Mouse (Mus musculus) heart, embryonic 14.5 days (tissue): Measurements from ENCODE around the gene Grid2. TPM values are rescaled to one million over a fixed set of nuclear protein-coding genes. Genes with fewer than 3 reads are reported as not detected.

ENCODE experiments used
- ATAC-seq: fragments of 200-750 bp; cut with Nextera tagmentation; 2 replicates; pipeline ENCODE4 v1.8.0; 2017; ENCODE audit warnings: low read depth, moderate TSS enrichment; ENCODE audit not compliant: insufficient number of reproducible peaks, insufficient read depth, low FRiP score
- H3K27ac ChIP-seq, 2 experiments: fragments of 200-500 bp in 1 of 2; fragments of 300-500 bp in 1 of 2; sonication (generic) in 1 of 2; replicated peaks in 1 of 2; 2 replicates each; pipeline ENCODE4 v1.5.1; 2012 to 2014; ENCODE audit warnings: low read depth in 2 of 2, low read length in 2 of 2, control low read depth in 1 of 2, mild to moderate bottlenecking in 1 of 2, mixed read lengths in 1 of 2; ENCODE audit not compliant: control insufficient read depth in 1 of 2, insufficient read depth in 1 of 2
- H3K27me3 ChIP-seq: fragments of 300-500 bp; sonication (generic); 2 replicates; pipeline ENCODE4 v1.6.1; 2014; ENCODE audit warnings: mild to moderate bottlenecking, low read length, control low read depth; ENCODE audit not compliant: control insufficient read depth, insufficient read depth
- H3K36me3 ChIP-seq: fragments of 300-500 bp; sonication (generic); 2 replicates; pipeline ENCODE4 v1.6.1; 2014; ENCODE audit warnings: mild to moderate bottlenecking, control low read depth, low read length, mixed read lengths; ENCODE audit not compliant: control insufficient read depth, insufficient read depth
- H3K4me1 ChIP-seq, 2 experiments: fragments of 200-500 bp in 1 of 2; fragments of 300-500 bp in 1 of 2; sonication (generic) in 1 of 2; 2 replicates each; pipeline ENCODE4 v1.6.1; 2012 to 2014; ENCODE audit warnings: low read length in 2 of 2, control low read depth in 1 of 2, mixed read lengths in 1 of 2; ENCODE audit not compliant: control insufficient read depth in 2 of 2, insufficient read depth in 2 of 2
- H3K4me2 ChIP-seq: fragments of 300-500 bp; sonication (generic); 2 replicates; pipeline ENCODE4 v1.6.1; 2014; ENCODE audit warnings: mild to moderate bottlenecking, low read length
- H3K4me3 ChIP-seq, 2 experiments: fragments of 200-500 bp in 1 of 2; fragments of 300-500 bp in 1 of 2; sonication (generic) in 1 of 2; 2 replicates each; pipeline ENCODE4 v1.5.1; 2012 to 2014; ENCODE audit warnings: low read length in 2 of 2, mild to moderate bottlenecking in 2 of 2, control low read depth in 1 of 2, low read depth in 1 of 2, moderate library complexity in 1 of 2; ENCODE audit not compliant: control insufficient read depth in 1 of 2, insufficient read depth in 1 of 2
- H3K9ac ChIP-seq: fragments of 300-500 bp; sonication (generic); 2 replicates; pipeline ENCODE4 v1.6.1; 2014; ENCODE audit warnings: mild to moderate bottlenecking, low read length
- H3K9me3 ChIP-seq: fragments of 300-500 bp; sonication (generic); 2 replicates; pipeline ENCODE4 v1.6.1; 2016; ENCODE audit warnings: low read length, control low read depth; ENCODE audit not compliant: control insufficient read depth
- WGBS: fragments of 180-500 bp; shearing (Covaris S2); extraction: QIAGEN DNeasy Blood & Tissue Kit; methylation state at CpG from one replicate; pipeline ENCODE4 v1.1.7; 2014; 5-methylcytosine and 5-hydroxymethylcytosine counted together
- polyA plus RNA-seq: library from polyadenylated mRNA; unstranded; fragments of >200 nt; fragmentation: Nextera tagmentation; extraction: Ambion mirVana; gene quantifications from 2 replicates; pipeline ENCODE4 v1.2.1, GENCODE M21; 2014

Gene Grid2
- polyA plus RNA-seq, 1 experiment from 2014 or later, result 1.3 TPM

GRCm38 (mm10) chr6:64727751-64728403, 1472.2 kb downstream of the Grid2 start:
- H3K9ac ChIP-seq, result peak overlapping the region; percentile 63
- peak overlapping the region; percentile 96 for H3K4me2 ChIP-seq
- H3K36me3 ChIP-seq, result no peaks in the 10 kb centered on the region
- no peak overlapping the region for H3K27ac ChIP-seq
- WGBS, result under 1% methylated on average over 29 of the region's 29 CpGs
- peaks cover 6 to 16% of the 10 kb centered on the region in 2 experiments; a peak in 3 of 4 replicates for H3K4me1 ChIP-seq
- H3K9me3 ChIP-seq, result no peaks in the 10 kb centered on the region
- H3K27me3 ChIP-seq, result peaks cover 58% of the 10 kb centered on the region
- no peak for ATAC-seq
- H3K4me3 ChIP-seq, result peak overlapping the region; percentile 48 to 51

- H3K9me3 ChIP-seq, result no peaks in the 10 kb centered on the region
- peaks cover 63% of the 10 kb centered on the region for H3K27me3 ChIP-seq
- peak within 1 kb of the TSS; percentile 96 for H3K4me2 ChIP-seq
- peak within 1 kb of the TSS; percentile 48 to 51 for H3K4me3 ChIP-seq
- under 1% methylated on average over 33 of the region's 34 CpGs for WGBS
- no peaks in the 10 kb centered on the region for H3K36me3 ChIP-seq
- peaks cover 6 to 16% of the 10 kb centered on the region in 2 experiments; a peak in 3 of 4 replicates for H3K4me1 ChIP-seq
- H3K9ac ChIP-seq, result peak within 1 kb of the TSS; percentile 63
- H3K27ac ChIP-seq, result no peak within 1 kb of the TSS
- ATAC-seq, result peak; percentile 79
These were observed 1473.0 kb downstream of the Grid2 start, which contains the start of gene Atoh1 for GRCm38 (mm10) chr6:64728499-64729198. Gene Atoh1, plus strand, starts transcription at chr6:64729125.

GRCm38 (mm10) chr6:64729231-64730011, 1473.7 kb downstream of the Grid2 start:
- Histone ChIP-seq H3K27ac (no peak overlapping the region), H3K4me2 (peak overlapping the region; percentile 96), H3K4me1 (peaks cover 6 to 21% of the 10 kb centered on the region in 2 experiments; a peak in 3 of 4 replicates), H3K27me3 (peaks cover 71% of the 10 kb centered on the region), H3K4me3 (peak overlapping the region; percentile 39 to 48), H3K36me3 (no peaks in the 10 kb centered on the region), H3K9ac (peak overlapping the region; percentile 59; the same call in 1 of the 2 replicates), H3K9me3 (no peaks in the 10 kb centered on the region)
- WGBS, result under 1% methylated on average over 53 of the region's 53 CpGs
- ATAC-seq, result 0 out of 2 replicates have a peak, but pooled peaks have one; percentile 3

- Histone ChIP-seq H3K4me2 (peak overlapping the region; percentile 96), H3K36me3 (no peaks in the 10 kb centered on the region)
- WGBS, result under 1% methylated on average over 19 of the region's 19 CpGs
These were observed 1474.4 kb downstream of the Grid2 start for GRCm38 (mm10) chr6:64730030-64730429.

GRCm38 (mm10) chr6:64730506-64731020, 1474.9 kb downstream of the Grid2 start:
- Histone ChIP-seq H3K27ac (no peak overlapping the region), H3K4me1 (peaks cover 8 to 21% of the 10 kb centered on the region in 2 experiments; a peak in 3 of 4 replicates), H3K27me3 (peaks cover 82% of the 10 kb centered on the region), H3K4me2 (peak overlapping the region; percentile 96), H3K4me3 (peak overlapping the region in 1 of 2 experiments; percentile 48; a peak in 1 of 4 replicates), H3K36me3 (no peaks in the 10 kb centered on the region), H3K9me3 (no peaks in the 10 kb centered on the region), H3K9ac (no peak overlapping the region)
- 8% methylated on average over 14 of the region's 14 CpGs for WGBS
- no peak for ATAC-seq

More at GRCm38 (mm10) chr6:64730030-64730429, 1474.4 kb downstream of the Grid2 start:
- Histone ChIP-seq H3K4me1 (peaks cover 8 to 21% of the 10 kb centered on the region in 2 experiments; a peak in 3 of 4 replicates), H3K27ac (no peak overlapping the region), H3K9ac (no peak overlapping the region), H3K4me3 (peak overlapping the region; percentile 39 to 48), H3K27me3 (peaks cover 77% of the 10 kb centered on the region), H3K9me3 (no peaks in the 10 kb centered on the region)
- ATAC-seq, result no peak

GRCm38 (mm10) chr6:64731126-64731525, 1475.5 kb downstream of the Grid2 start:
- WGBS, result 11% methylated on average over 7 of the region's 7 CpGs
- H3K4me2 ChIP-seq, result no peak overlapping the region
- no peak overlapping the region for H3K9ac ChIP-seq
- peaks cover 86% of the 10 kb centered on the region for H3K27me3 ChIP-seq
- no peaks in the 10 kb centered on the region for H3K36me3 ChIP-seq
- H3K4me3 ChIP-seq, result no peak overlapping the region
- H3K9me3 ChIP-seq, result no peaks in the 10 kb centered on the region
- peaks cover 8 to 21% of the 10 kb centered on the region in 2 experiments; a peak in 3 of 4 replicates for H3K4me1 ChIP-seq
- ATAC-seq, result no peak
- no peak overlapping the region for H3K27ac ChIP-seq
